Mouse (Mus musculus) CH12.LX (cell line): ENCODE data around the gene Batf. TPM values are rescaled to one million over a fixed set of nuclear protein-coding genes. Genes with fewer than 3 reads are reported as not detected.
A peak's percentile ranks its signal among the peaks of the same experiment; 100 is the strongest.

ENCODE experiments used
- DNase-seq: peaks from one replicate; pipeline ENCODE4 v3.0.0-alpha.2; 2013; ENCODE audit errors: extremely low read depth
- H3K27ac ChIP-seq: 2 replicates; pipeline ENCODE4 v1.5.1; 2012; ENCODE audit warnings: low read depth, mild to moderate bottlenecking, control low read depth, moderate library complexity; ENCODE audit not compliant: insufficient read depth
- H3K27me3 ChIP-seq: replicated peaks from 2 replicates; pipeline ENCODE3; 2012; ENCODE audit warnings: inconsistent platforms
- H3K36me3 ChIP-seq, 2 experiments: replicated peaks in 1 of 2; 2 replicates each; pipeline versions ENCODE3 to v1.6.1; 2012; ENCODE audit warnings: inconsistent platforms in 1 of 2, low read length in 1 of 2, mild to moderate bottlenecking in 1 of 2, mixed read lengths in 1 of 2, moderate library complexity in 1 of 2; ENCODE audit not compliant: control insufficient read depth in 1 of 2, insufficient read depth in 1 of 2
- H3K4me1 ChIP-seq, 2 experiments: 2 replicates each; pipeline ENCODE4 v1.6.1; 2012; ENCODE audit warnings: inconsistent platforms in 1 of 2, moderate library complexity in 1 of 2; ENCODE audit not compliant: insufficient read depth in 2 of 2, control insufficient read depth in 1 of 2
- H3K4me2 ChIP-seq: 2 replicates; pipeline ENCODE4 v1.6.1; 2012; ENCODE audit warnings: low read depth, mild to moderate bottlenecking, control low read depth; ENCODE audit not compliant: poor library complexity, insufficient read depth, severe bottlenecking
- H3K4me3 ChIP-seq, 3 experiments: fragments of 150-350 bp in 1 of 3; sonication (generic) in 1 of 3; replicated peaks in 1 of 3; 2 replicates each; pipeline versions ENCODE3 to v1.5.1; 2011 to 2012; ENCODE audit warnings: low read depth in 2 of 3, low read length in 2 of 3, mild to moderate bottlenecking in 2 of 3, moderate library complexity in 2 of 3, control low read depth in 1 of 3, improper control_type of control experiment in 1 of 3, inconsistent platforms in 1 of 3, mixed read lengths in 1 of 3; ENCODE audit not compliant: poor library complexity in 1 of 3
- H3K79me2 ChIP-seq: replicated peaks from 2 replicates; pipeline ENCODE4 v1.6.1; 2012; ENCODE audit warnings: mild to moderate bottlenecking, moderate library complexity; ENCODE audit not compliant: control insufficient read depth, poor library complexity, insufficient read depth, severe bottlenecking; ENCODE audit errors: extremely low read depth
- H3K9ac ChIP-seq: 2 replicates; pipeline ENCODE4 v1.6.1; 2012; ENCODE audit warnings: low read depth, mild to moderate bottlenecking, control low read depth, moderate library complexity; ENCODE audit not compliant: insufficient read depth
- H3K9me3 ChIP-seq: replicated peaks from 2 replicates; pipeline ENCODE3; 2012; ENCODE audit warnings: low read length, inconsistent platforms, mixed read lengths
- BHLHE40 ChIP-seq: IDR thresholded peaks from 2 replicates; pipeline ENCODE4 v1.6.1; 2011; ENCODE audit warnings: mild to moderate bottlenecking, low read depth, low read length, improper control_type of control experiment
- CHD2 ChIP-seq: IDR thresholded peaks from 2 replicates; pipeline ENCODE4 v1.6.1; 2011; ENCODE audit warnings: low read length, improper control_type of control experiment
- E2F4 ChIP-seq: IDR thresholded peaks from 2 replicates; pipeline ENCODE4 v1.6.1; 2011; ENCODE audit warnings: low read depth, low read length, improper control_type of control experiment; ENCODE audit not compliant: insufficient replicate concordance
- ELF1 ChIP-seq: IDR thresholded peaks from 2 replicates; pipeline ENCODE4 v1.6.1; 2014; ENCODE audit warnings: low read depth, mild to moderate bottlenecking, inconsistent platforms, low read length, improper control_type of control experiment
- EP300 ChIP-seq: IDR thresholded peaks from 2 replicates; pipeline ENCODE4 v1.6.1; 2011; ENCODE audit warnings: low read length, improper control_type of control experiment
- ETS1 ChIP-seq: conservative IDR thresholded peaks from 2 replicates; pipeline ENCODE4 v1.6.1; 2012; ENCODE audit warnings: low read depth, mild to moderate bottlenecking, inconsistent platforms, low read length, improper control_type of control experiment, moderate library complexity
- HCFC1 ChIP-seq: IDR thresholded peaks from 2 replicates; pipeline ENCODE4 v1.6.1; 2012; ENCODE audit warnings: low read depth, mild to moderate bottlenecking, inconsistent platforms, low read length, improper control_type of control experiment
- JUN ChIP-seq: IDR thresholded peaks from 2 replicates; pipeline ENCODE4 v1.6.1; 2011; ENCODE audit warnings: low read depth, mild to moderate bottlenecking, low read length, improper control_type of control experiment, moderate library complexity; ENCODE audit not compliant: insufficient read depth
- KAT2A ChIP-seq: IDR thresholded peaks from 2 replicates; pipeline ENCODE4 v1.6.1; 2012; ENCODE audit warnings: low read length, improper control_type of control experiment, inconsistent platforms; ENCODE audit not compliant: insufficient replicate concordance
- MAFK ChIP-seq: IDR thresholded peaks from 2 replicates; pipeline ENCODE4 v1.6.1; 2011; ENCODE audit warnings: low read length, improper control_type of control experiment; ENCODE audit not compliant: insufficient replicate concordance
- MAZ ChIP-seq: IDR thresholded peaks from 2 replicates; pipeline ENCODE4 v1.6.1; 2012; ENCODE audit warnings: low read depth, mild to moderate bottlenecking, inconsistent platforms, low read length, improper control_type of control experiment, moderate library complexity
- MYC ChIP-seq: IDR thresholded peaks from 2 replicates; pipeline ENCODE4 v1.6.1; 2011; ENCODE audit warnings: low read depth, mild to moderate bottlenecking, improper control_type of control experiment, low read length
- NRF1 ChIP-seq: IDR thresholded peaks from 2 replicates; pipeline ENCODE4 v1.6.1; 2014; ENCODE audit warnings: low read depth, mild to moderate bottlenecking, inconsistent platforms, low read length, improper control_type of control experiment, moderate library complexity
- PAX5 ChIP-seq: IDR thresholded peaks from 2 replicates; pipeline ENCODE4 v1.6.1; 2012; ENCODE audit warnings: low read length, inconsistent platforms, mixed read lengths
- POLR2AphosphoS2 ChIP-seq: IDR thresholded peaks from 2 replicates; pipeline ENCODE4 v1.6.1; 2011; ENCODE audit warnings: low read depth, low read length, improper control_type of control experiment
- RAD21 ChIP-seq: IDR thresholded peaks from 2 replicates; pipeline ENCODE4 v1.6.1; 2011; ENCODE audit warnings: low read depth, mild to moderate bottlenecking, low read length, improper control_type of control experiment, moderate library complexity
- RCOR1 ChIP-seq: conservative IDR thresholded peaks from 2 replicates; pipeline ENCODE4 v1.6.1; 2012; ENCODE audit warnings: low read depth, mild to moderate bottlenecking, inconsistent platforms, low read length, improper control_type of control experiment
- SIN3A ChIP-seq: IDR thresholded peaks from 2 replicates; pipeline ENCODE4 v1.6.1; 2012; ENCODE audit warnings: low read length, improper control_type of control experiment, inconsistent platforms
- SMC3 ChIP-seq: IDR thresholded peaks from 2 replicates; pipeline ENCODE4 v1.6.1; 2011; ENCODE audit warnings: low read depth, low read length, improper control_type of control experiment
- UBTF ChIP-seq: IDR thresholded peaks from 2 replicates; pipeline ENCODE4 v1.6.1; 2012; ENCODE audit warnings: low read depth, mild to moderate bottlenecking, inconsistent platforms, low read length, improper control_type of control experiment, moderate library complexity
- USF1 ChIP-seq: IDR thresholded peaks from 2 replicates; pipeline ENCODE4 v1.6.1; 2014; ENCODE audit warnings: low read depth, mild to moderate bottlenecking, inconsistent platforms, low read length, improper control_type of control experiment
- USF2 ChIP-seq: conservative IDR thresholded peaks from 2 replicates; pipeline ENCODE4 v1.6.1; 2011; ENCODE audit warnings: low read depth, low read length, improper control_type of control experiment
- ZKSCAN1 ChIP-seq: IDR thresholded peaks from 2 replicates; pipeline ENCODE4 v1.6.1; 2012; ENCODE audit warnings: low read depth, inconsistent platforms, low read length, improper control_type of control experiment, borderline replicate concordance
- ZMIZ1 ChIP-seq: IDR thresholded peaks from 2 replicates; pipeline ENCODE4 v1.6.1; 2012; ENCODE audit warnings: low read depth, mild to moderate bottlenecking, inconsistent platforms, low read length, improper control_type of control experiment
- ZNF384 ChIP-seq: IDR thresholded peaks from 2 replicates; pipeline ENCODE4 v1.6.1; 2012; ENCODE audit warnings: low read depth, low read length, improper control_type of control experiment, inconsistent platforms
- dilution Hi-C: fragments of 300-500 bp; cut with MboI; formaldehyde crosslinking; loops from 2 replicates; pipeline ENCODE4 v1.14.3; 2020; ENCODE audit warnings: low sequenced_read_pairs; ENCODE audit not compliant: extremely low pct_unique_long_range_greater_than_20kb, extremely low pct_ligation_motif_present
- in situ Hi-C: fragments of 300-500 bp; cut with MboI; formaldehyde crosslinking; loops from 3 replicates; pipeline ENCODE4 v1.14.3; 2019; ENCODE audit warnings: low sequenced_read_pairs, low pct_ligation_motif_present, low pct_unique_long_range_greater_than_20kb, mixed read lengths
- polyA plus RNA-seq: library from polyadenylated mRNA; unstranded; fragments of >175 nt; gene quantifications from 2 replicates; pipeline ENCODE4 v1.2.1, GENCODE M21; 2012; ENCODE audit warnings: low read depth; ENCODE audit not compliant: insufficient read length
- total RNA-seq, 2 experiments: library from RNA; depleted of rRNA; stranded (reverse); fragments of 300-350 nt in 1 of 2; fragments of >200 nt in 1 of 2; gene quantifications; 2 replicates each; pipeline ENCODE4 v1.2.3; 2012 to 2014

Gene Batf
- total and polyA plus RNA-seq, 3 experiments, result 89.2 to 137 (median 128) TPM

DNA sequence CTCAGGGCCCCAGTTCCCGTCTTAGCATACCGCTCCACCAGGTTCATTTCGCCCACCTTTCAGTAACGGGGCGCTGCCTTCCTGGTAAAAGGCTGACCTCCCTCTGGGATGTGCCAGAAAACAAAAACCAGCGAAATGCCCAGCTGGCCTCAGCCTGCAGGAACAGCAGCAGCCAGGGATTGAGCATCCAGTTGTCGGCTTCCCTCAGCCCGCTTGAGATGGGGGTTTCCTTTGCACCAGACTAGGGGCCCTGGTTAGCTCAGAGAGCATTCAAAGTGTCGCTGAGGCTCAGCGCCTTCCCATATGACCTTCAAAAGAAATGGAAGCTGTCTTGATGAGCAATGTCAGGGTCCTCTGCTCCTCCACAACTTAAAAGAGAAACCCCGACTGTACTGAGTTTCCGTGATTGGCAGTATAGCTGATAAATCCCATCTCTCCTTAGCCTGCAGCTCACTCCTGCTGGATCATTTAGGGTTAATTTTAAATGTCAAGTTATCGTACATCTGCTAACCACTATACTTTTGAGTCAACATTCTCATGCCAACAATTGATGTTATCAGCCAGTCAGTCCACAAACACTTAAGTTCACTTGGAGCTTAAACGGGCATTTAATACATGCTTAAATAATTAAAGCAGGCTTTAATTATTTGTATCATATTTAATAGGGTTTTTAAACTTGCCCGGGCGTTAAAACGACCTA lies 19.5 kb downstream of the Batf start:
- TF ChIP-seq HCFC1 (no peak), NRF1 (no peak), RAD21 (no peak), UBTF (no peak), RCOR1 (no peak), MAZ (no peak), MYC (no peak), USF2 (no peak), JUN (no peak)
- TF ChIP-seq, all 38 proteins: peak for 0
- Histone ChIP-seq H3K79me2 (no peaks in the 10 kb centered on the region; the same call in 1 of the 2 replicates), H3K27me3 (no peaks in the 10 kb centered on the region), H3K27ac (peak overlapping the region; percentile 99), H3K4me2 (peak overlapping the region; percentile 55), H3K4me1 (peaks cover 58 to 97% of the 10 kb centered on the region in 2 experiments), H3K36me3 (peaks cover 23 to 53% of the 10 kb centered on the region in 2 experiments), H3K9me3 (no peaks in the 10 kb centered on the region), H3K9ac (peak overlapping the region; percentile 84), H3K4me3 (peak overlapping the region; percentile 16 to 54 (median 41))
- peak; percentile 27 for DNase-seq
- in situ Hi-C loops, result no loop called here
- dilution Hi-C loops, result no loop called here

DNA sequence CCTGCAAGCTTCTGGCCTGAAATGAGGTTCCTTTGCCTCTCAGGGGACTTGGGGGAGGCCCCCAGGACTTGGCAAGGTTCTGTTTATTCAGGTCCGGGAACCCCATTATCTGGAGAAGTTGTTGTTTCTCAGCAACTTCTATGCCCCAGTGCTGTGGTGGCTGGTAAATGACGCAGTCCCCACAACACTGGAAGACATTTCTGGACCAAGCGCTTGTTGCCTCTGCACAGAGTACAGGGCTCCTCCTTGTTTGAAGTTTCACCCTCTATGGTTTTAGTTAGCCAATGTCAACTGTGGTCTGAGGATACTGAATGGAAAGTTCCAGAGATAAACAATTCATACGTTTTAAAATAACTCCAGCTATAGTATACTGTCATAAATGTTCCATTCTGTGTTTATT lies 20.4 kb downstream of the Batf start:
- H3K4me3 ChIP-seq, result no peak overlapping the region
- H3K4me1 ChIP-seq, result peaks cover 61 to 96% of the 10 kb centered on the region in 2 experiments
- no peak overlapping the region for H3K9ac ChIP-seq
- no peaks in the 10 kb centered on the region for H3K9me3 ChIP-seq
- no peak overlapping the region for H3K4me2 ChIP-seq
- dilution Hi-C loops (no loop called here), in situ Hi-C loops (no loop called here)
- H3K27ac ChIP-seq, result no peak overlapping the region
- TF ChIP-seq BHLHE40, result no peak
- TF ChIP-seq ETS1, result peak; percentile 20; the same call in 1 of the 2 replicates
- no peaks in the 10 kb centered on the region; the same call in 1 of the 2 replicates for H3K79me2 ChIP-seq
- DNase-seq, result no peak
- H3K27me3 ChIP-seq, result no peaks in the 10 kb centered on the region
- H3K36me3 ChIP-seq, result peaks cover 20 to 56% of the 10 kb centered on the region in 2 experiments

DNA sequence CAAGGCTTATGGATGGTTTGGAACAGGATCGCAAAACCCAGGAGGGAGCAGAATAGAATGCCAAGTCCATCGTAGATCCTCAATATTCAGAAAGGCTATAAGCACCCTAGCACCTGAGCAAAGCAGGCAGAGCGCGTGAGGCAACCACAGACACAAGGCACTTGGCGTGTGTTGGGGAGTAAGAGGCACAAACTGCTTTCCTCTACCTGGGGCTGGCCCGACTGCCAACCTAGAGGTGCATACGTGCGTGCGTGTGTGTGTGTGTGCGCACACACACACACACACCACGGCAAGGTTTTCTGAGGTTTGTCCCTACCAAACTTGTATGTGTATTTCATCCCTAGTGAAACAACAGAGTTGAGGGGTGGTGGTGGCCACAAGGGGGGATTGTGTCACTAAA lies 20.9 kb downstream of the Batf start:
- no peak overlapping the region for H3K4me2 ChIP-seq
- dilution Hi-C loops (no loop called here), in situ Hi-C loops (no loop called here)
- no peak overlapping the region for H3K4me3 ChIP-seq
- no peak overlapping the region for H3K27ac ChIP-seq
- no peaks in the 10 kb centered on the region; the same call in 1 of the 2 replicates for H3K79me2 ChIP-seq
- H3K9ac ChIP-seq, result no peak overlapping the region
- no peak for TF ChIP-seq E2F4
- no peak for TF ChIP-seq MAFK
- TF ChIP-seq EP300, result no peak
- no peak for TF ChIP-seq POLR2AphosphoS2
- no peak for TF ChIP-seq USF1
- TF ChIP-seq ZKSCAN1, result no peak
- TF ChIP-seq ZNF384, result no peak
- TF ChIP-seq UBTF, result no peak
- no peak for TF ChIP-seq USF2
- TF ChIP-seq KAT2A, result no peak
- no peak for TF ChIP-seq SMC3
- no peak for TF ChIP-seq ZMIZ1
- TF ChIP-seq RCOR1, result no peak
- TF ChIP-seq SIN3A, result no peak
- TF ChIP-seq NRF1, result no peak
- TF ChIP-seq PAX5, result no peak
- TF ChIP-seq CHD2, result no peak
- TF ChIP-seq ELF1, result no peak
- DNase-seq, result no peak
- H3K4me1 ChIP-seq, result peaks cover 57 to 95% of the 10 kb centered on the region in 2 experiments
- H3K9me3 ChIP-seq, result no peaks in the 10 kb centered on the region
- H3K27me3 ChIP-seq, result no peaks in the 10 kb centered on the region
- peaks cover 20 to 55% of the 10 kb centered on the region in 2 experiments for H3K36me3 ChIP-seq
